Mouse (Mus musculus) ES-Bruce4 (cell line): Measurements from ENCODE around the gene Slc22a23.

ENCODE experiments used
- CTCF ChIP-seq: IDR thresholded peaks from one replicate; pipeline ENCODE4 v1.8.1; 2011; ENCODE audit warnings: low read depth, low read length
- EP300 ChIP-seq: IDR thresholded peaks from 2 replicates; pipeline ENCODE4 v1.6.1; 2011; ENCODE audit warnings: low read depth, low read length; ENCODE audit not compliant: insufficient read depth

DNA sequence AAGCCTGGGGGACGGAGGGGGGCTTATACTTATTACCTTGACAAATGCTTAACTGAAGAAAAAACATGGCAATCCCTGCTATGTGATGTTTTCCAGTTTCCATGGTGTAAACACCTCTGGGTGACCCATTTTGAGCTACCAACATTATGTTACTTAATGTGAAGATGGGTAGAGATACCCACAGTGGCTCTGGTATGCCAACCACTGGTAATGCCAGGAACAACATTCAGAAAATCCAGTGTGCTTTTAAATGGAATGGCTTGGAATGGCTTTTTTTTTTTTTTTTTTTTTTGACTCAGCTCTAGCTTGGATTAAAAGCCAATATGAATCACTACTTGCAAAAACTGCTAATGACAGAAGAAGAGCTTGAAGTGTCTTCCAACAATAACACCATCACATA is 8.1 kb downstream of the Slc22a23 start:
- no peak for TF ChIP-seq CTCF
- TF ChIP-seq EP300, result no peak
